Mouse (Mus musculus) embryonic facial prominence, embryonic 13.5 days (tissue): ENCODE results near the gene Phc2. TPM values are rescaled to one million over a fixed set of nuclear protein-coding genes. Genes with fewer than 3 reads are reported as not detected.

Experiments used
- ATAC-seq: fragments of 200-750 bp; cut with Nextera tagmentation; 2 replicates; pipeline ENCODE4 v1.8.0; 2017; ENCODE audit warnings: low read depth; ENCODE audit not compliant: insufficient number of reproducible peaks, insufficient read depth, low FRiP score, low TSS enrichment
- H3K27ac ChIP-seq: fragments of 300-500 bp; sonication (generic); 2 replicates; pipeline ENCODE4 v1.5.1; 2015; ENCODE audit warnings: moderate library complexity, mild to moderate bottlenecking, inconsistent platforms
- H3K27me3 ChIP-seq: fragments of 300-500 bp; sonication (generic); 2 replicates; pipeline ENCODE4 v1.6.1; 2015; ENCODE audit warnings: mild to moderate bottlenecking, inconsistent platforms
- H3K36me3 ChIP-seq: fragments of 300-500 bp; sonication (generic); 2 replicates; pipeline ENCODE4 v1.6.1; 2015; ENCODE audit warnings: mild to moderate bottlenecking, inconsistent platforms
- H3K4me1 ChIP-seq: fragments of 300-500 bp; sonication (generic); 2 replicates; pipeline ENCODE4 v1.6.1; 2015; ENCODE audit warnings: inconsistent platforms
- H3K4me2 ChIP-seq: fragments of 300-500 bp; sonication (generic); 2 replicates; pipeline ENCODE4 v1.6.1; 2015; ENCODE audit warnings: moderate library complexity, mild to moderate bottlenecking, inconsistent platforms
- H3K4me3 ChIP-seq: fragments of 300-500 bp; sonication (generic); 2 replicates; pipeline ENCODE4 v1.5.1; 2015; ENCODE audit warnings: mild to moderate bottlenecking, inconsistent platforms
- H3K9ac ChIP-seq: fragments of 300-500 bp; sonication (generic); 2 replicates; pipeline ENCODE4 v1.6.1; 2015; ENCODE audit warnings: mild to moderate bottlenecking, inconsistent platforms
- H3K9me3 ChIP-seq: fragments of 300-500 bp; sonication (generic); 2 replicates; pipeline ENCODE4 v1.6.1; 2016; ENCODE audit warnings: inconsistent platforms
- WGBS: fragments of 180-500 bp; shearing (Covaris S2); methylation state at CpG from one replicate; pipeline ENCODE4 v1.1.7; 2015; ENCODE audit warnings: mixed read lengths; 5-methylcytosine and 5-hydroxymethylcytosine counted together
- polyA plus RNA-seq: library from polyadenylated mRNA; unstranded; fragments of >200 nt; fragmentation: Nextera tagmentation; extraction: Ambion mirVana; gene quantifications from 2 replicates; pipeline ENCODE4 v1.2.1, GENCODE M21; 2015

Gene Phc2
- polyA plus RNA-seq, 1 experiment from 2014 or later: 17.8 TPM

GRCm38 (mm10) chr4:128694315-128694714, 39.8 kb downstream of the Phc2 start:
- no peak for ATAC-seq

GRCm38 (mm10) chr4:128695149-128695548, 40.6 kb downstream of the Phc2 start:
- Histone ChIP-seq H3K27me3 (no peaks in the 10 kb centered on the region), H3K27ac (no peak overlapping the region), H3K4me1 (peaks cover 82% of the 10 kb centered on the region), H3K36me3 (no peaks in the 10 kb centered on the region), H3K4me3 (no peak overlapping the region), H3K9ac (no peak overlapping the region), H3K4me2 (no peak overlapping the region), H3K9me3 (no peaks in the 10 kb centered on the region)
- ATAC-seq: no peak
- 78% methylated on average over 7 of the region's 7 CpGs for WGBS

More at GRCm38 (mm10) chr4:128694315-128694714, 39.8 kb downstream of the Phc2 start:
- no peak overlapping the region for H3K4me2 ChIP-seq
- H3K9me3 ChIP-seq: no peaks in the 10 kb centered on the region
- H3K9ac ChIP-seq: no peak overlapping the region
- no peak overlapping the region for H3K4me3 ChIP-seq
- peaks cover 85% of the 10 kb centered on the region for H3K4me1 ChIP-seq
- H3K36me3 ChIP-seq: no peaks in the 10 kb centered on the region
- H3K27ac ChIP-seq: no peak overlapping the region
- H3K27me3 ChIP-seq: no peaks in the 10 kb centered on the region

GRCm38 (mm10) chr4:128698011-128698861, 43.7 kb downstream of the Phc2 start:
- H3K4me3 ChIP-seq: no peak overlapping the region
- H3K9me3 ChIP-seq: no peaks in the 10 kb centered on the region
- no peaks in the 10 kb centered on the region for H3K36me3 ChIP-seq
- H3K9ac ChIP-seq: peak overlapping the region; percentile 37; the same call in 1 of the 2 replicates
- H3K4me1 ChIP-seq: peaks cover 53% of the 10 kb centered on the region
- H3K27me3 ChIP-seq: 0 out of 2 replicates have a peak, but pooled peaks cover 4% of the 10 kb centered on the region
- peak overlapping the region; percentile 91 for H3K27ac ChIP-seq
- H3K4me2 ChIP-seq: peak overlapping the region; percentile 16
- WGBS: 19% methylated on average over 12 of the region's 12 CpGs
- peak; percentile 84 for ATAC-seq

- no peaks in the 10 kb centered on the region for H3K9me3 ChIP-seq
- H3K9ac ChIP-seq: no peak overlapping the region
- H3K36me3 ChIP-seq: no peaks in the 10 kb centered on the region
- no peak overlapping the region for H3K27ac ChIP-seq
- no peak overlapping the region for H3K4me3 ChIP-seq
- 0 out of 2 replicates have a peak, but pooled peaks cover 4% of the 10 kb centered on the region for H3K27me3 ChIP-seq
- H3K4me1 ChIP-seq: peaks cover 47% of the 10 kb centered on the region
- ATAC-seq: no peak
- H3K4me2 ChIP-seq: no peak overlapping the region
- WGBS: 89% methylated on average over 4 of the region's 4 CpGs
These were observed 45.4 kb downstream of the Phc2 start for GRCm38 (mm10) chr4:128699916-128700315.

- Histone ChIP-seq H3K4me3 (no peak overlapping the region), H3K27ac (no peak overlapping the region)
- WGBS: 26% methylated on average over 2 of the region's 2 CpGs
These were observed 46.0 kb downstream of the Phc2 start for GRCm38 (mm10) chr4:128700543-128700942.

GRCm38 (mm10) chr4:128705138-128705720, 50.7 kb downstream of the Phc2 start:
- peaks cover 15% of the 10 kb centered on the region; the same call in 1 of the 2 replicates for H3K4me1 ChIP-seq
- peaks cover 8% of the 10 kb centered on the region; the same call in 1 of the 2 replicates for H3K27me3 ChIP-seq
- H3K9ac ChIP-seq: no peak overlapping the region
- no peaks in the 10 kb centered on the region for H3K36me3 ChIP-seq
- no peak overlapping the region for H3K27ac ChIP-seq
- WGBS: 85% methylated on average over 15 of the region's 15 CpGs
- H3K9me3 ChIP-seq: no peaks in the 10 kb centered on the region
- H3K4me2 ChIP-seq: no peak overlapping the region
- ATAC-seq: no peak
- no peak overlapping the region for H3K4me3 ChIP-seq

More at GRCm38 (mm10) chr4:128700543-128700942, 46.0 kb downstream of the Phc2 start:
- Histone ChIP-seq H3K9me3 (no peaks in the 10 kb centered on the region), H3K27me3 (0 out of 2 replicates have a peak, but pooled peaks cover 4% of the 10 kb centered on the region), H3K4me1 (peaks cover 44% of the 10 kb centered on the region), H3K36me3 (no peaks in the 10 kb centered on the region), H3K4me2 (no peak overlapping the region), H3K9ac (no peak overlapping the region)
- no peak for ATAC-seq

- H3K4me1 ChIP-seq: peaks cover 28% of the 10 kb centered on the region
- 8% methylated on average over 9 of the region's 9 CpGs for WGBS
- peaks cover 8% of the 10 kb centered on the region; the same call in 1 of the 2 replicates for H3K27me3 ChIP-seq
- ATAC-seq: no peak
- no peak overlapping the region for H3K4me3 ChIP-seq
- peak overlapping the region; percentile 51; the same call in 1 of the 2 replicates for H3K9ac ChIP-seq
- H3K27ac ChIP-seq: no peak overlapping the region
- no peak overlapping the region for H3K4me2 ChIP-seq
- H3K9me3 ChIP-seq: no peaks in the 10 kb centered on the region
- H3K36me3 ChIP-seq: no peaks in the 10 kb centered on the region
These were observed 52.1 kb downstream of the Phc2 start for GRCm38 (mm10) chr4:128706626-128707025.

GRCm38 (mm10) chr4:128707384-128707783, 52.9 kb downstream of the Phc2 start:
- H3K9ac ChIP-seq: 0 out of 2 replicates have a peak overlapping the region, but pooled peaks have one; percentile 40

GRCm38 (mm10) chr4:128709061-128709780, 54.7 kb downstream of the Phc2 start:
- H3K4me3 ChIP-seq: no peak overlapping the region
- 74% methylated on average over 15 of the region's 15 CpGs for WGBS
- H3K27ac ChIP-seq: no peak overlapping the region
- H3K4me2 ChIP-seq: no peak overlapping the region
- no peaks in the 10 kb centered on the region for H3K9me3 ChIP-seq
- peaks cover 4% of the 10 kb centered on the region; the same call in 1 of the 2 replicates for H3K27me3 ChIP-seq
- peaks cover 41% of the 10 kb centered on the region for H3K4me1 ChIP-seq
- no peak for ATAC-seq
- no peaks in the 10 kb centered on the region for H3K36me3 ChIP-seq
- H3K9ac ChIP-seq: no peak overlapping the region

More at GRCm38 (mm10) chr4:128707384-128707783, 52.9 kb downstream of the Phc2 start:
- no peak overlapping the region for H3K27ac ChIP-seq
- H3K4me2 ChIP-seq: no peak overlapping the region
- H3K27me3 ChIP-seq: peaks cover 4% of the 10 kb centered on the region; the same call in 1 of the 2 replicates
- ATAC-seq: no peak
- no peaks in the 10 kb centered on the region for H3K9me3 ChIP-seq
- no peaks in the 10 kb centered on the region for H3K36me3 ChIP-seq
- no peak overlapping the region for H3K4me3 ChIP-seq
- WGBS: 56% methylated on average over 4 of the region's 4 CpGs
- H3K4me1 ChIP-seq: peaks cover 35% of the 10 kb centered on the region

GRCm38 (mm10) chr4:128709781-128710166, 55.3 kb downstream of the Phc2 start:
- H3K27ac ChIP-seq: no peak overlapping the region
- H3K9me3 ChIP-seq: no peaks in the 10 kb centered on the region
- ATAC-seq: no peak
- H3K27me3 ChIP-seq: peaks cover 4% of the 10 kb centered on the region; the same call in 1 of the 2 replicates
- H3K4me2 ChIP-seq: no peak overlapping the region
- peaks cover 43% of the 10 kb centered on the region for H3K4me1 ChIP-seq
- 78% methylated on average over 11 of the region's 12 CpGs for WGBS
- no peak overlapping the region for H3K9ac ChIP-seq
- no peaks in the 10 kb centered on the region for H3K36me3 ChIP-seq
- no peak overlapping the region for H3K4me3 ChIP-seq

GRCm38 (mm10) chr4:128710286-128710685, 55.8 kb downstream of the Phc2 start:
- ATAC-seq: no peak
- peaks cover 4% of the 10 kb centered on the region; the same call in 1 of the 2 replicates for H3K27me3 ChIP-seq
- WGBS: 76% methylated on average over 6 of the region's 6 CpGs
- no peaks in the 10 kb centered on the region for H3K36me3 ChIP-seq
- no peak overlapping the region for H3K4me3 ChIP-seq
- no peak overlapping the region for H3K4me2 ChIP-seq
- H3K27ac ChIP-seq: no peak overlapping the region
- 0 out of 2 replicates have a peak overlapping the region, but pooled peaks have one; percentile 3 for H3K9ac ChIP-seq
- H3K4me1 ChIP-seq: peaks cover 45% of the 10 kb centered on the region
- no peaks in the 10 kb centered on the region for H3K9me3 ChIP-seq
